Mouse (Mus musculus) layer of hippocampus, postnatal 10 days (tissue): Measurements from ENCODE around the gene Zfp184. TPM values are rescaled to one million over a fixed set of nuclear protein-coding genes. Genes with fewer than 3 reads are reported as not detected.
"Not testable (repeated sequence)": the region's sequence is repeated elsewhere in the genome, so short reads cannot be mapped to it uniquely, and the experiment has no call there.

Experiments used
- DNase-seq, 2 experiments: peaks; one replicate each; pipeline ENCODE4 v3.0.0; 2021; ENCODE audit warnings: low spot score in 2 of 2
- long read RNA-seq: library from polyadenylated mRNA; stranded (forward); transcript quantifications from one replicate; pipeline ENCODE4 v2.0.0, GENCODE M21; 2023
- total RNA-seq, 2 experiments: library from RNA; stranded (reverse); gene quantifications; 2 replicates each; pipeline ENCODE4 v1.2.3; 2021

Zfp184 gene
- total RNA-seq = 1 to 10 TPM; 5.1 to 6.0 TPM
- long read RNA-seq, partial matches to known transcripts = 0 of 7 reads
- long read RNA-seq, other reads (novel, unspliced or antisense) = 1 of 7 reads

- peak; percentile 86 to 91 for DNase-seq
These were observed at the start of gene Zfp184 for GRCm38 (mm10) chr13:21944926-21945740. TSS of gene Zfp184 (plus strand) at chr13:21945094.

DNA sequence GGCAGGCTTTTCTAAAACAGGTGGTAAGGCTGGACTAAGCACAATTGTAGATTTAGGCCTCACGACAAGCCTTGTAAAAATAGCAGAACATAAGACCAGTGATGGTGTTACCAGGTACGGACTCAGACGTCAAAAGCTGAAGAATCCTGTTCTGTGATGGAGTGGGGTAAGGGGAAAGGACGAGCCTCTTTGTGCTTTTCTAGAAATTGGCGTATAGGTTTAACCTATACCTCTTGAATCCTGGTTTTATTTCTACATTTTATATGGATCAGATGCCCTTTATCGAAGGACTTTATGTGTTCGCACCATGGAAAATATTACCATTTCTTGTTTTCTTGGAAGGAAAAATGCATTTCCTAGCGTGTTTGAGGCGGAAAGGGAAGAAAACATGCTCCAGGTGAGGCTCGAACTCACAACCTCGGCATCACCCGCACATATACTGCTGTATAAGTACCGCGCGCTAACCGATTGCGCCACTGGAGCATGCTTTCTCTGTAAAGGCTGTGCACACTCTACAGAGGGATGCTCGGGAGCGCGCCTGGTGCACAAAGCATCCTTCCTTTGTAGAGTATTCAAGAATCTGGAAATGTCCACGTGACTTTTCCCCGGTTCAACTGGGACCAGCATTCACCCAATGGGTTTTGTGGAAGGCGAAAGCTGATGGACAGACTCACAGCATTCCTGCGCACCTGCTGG is 48.2 kb upstream of the Zfp184 start:
- DNase-seq = peak; percentile 74 to 84

DNA sequence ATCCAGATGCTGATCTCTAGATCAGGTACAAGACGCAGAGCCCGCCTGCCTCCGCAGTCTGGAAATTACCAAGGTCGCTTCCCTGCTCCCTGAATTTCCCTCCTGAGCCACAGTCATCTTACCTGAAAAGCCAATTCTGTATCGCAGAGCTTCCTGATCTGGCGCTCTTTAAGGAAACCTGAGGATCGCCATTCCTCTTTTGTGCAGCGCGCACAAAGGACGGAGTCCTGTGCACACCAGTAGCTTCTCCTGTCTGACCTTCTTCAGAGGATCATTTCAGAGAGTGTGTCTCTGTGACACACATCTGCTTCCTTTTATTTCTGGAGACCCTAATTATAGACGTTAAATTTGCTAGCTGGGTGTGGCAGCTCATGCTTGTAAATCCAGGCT is 47.7 kb upstream of the Zfp184 start:
- DNase-seq = no peak

DNA sequence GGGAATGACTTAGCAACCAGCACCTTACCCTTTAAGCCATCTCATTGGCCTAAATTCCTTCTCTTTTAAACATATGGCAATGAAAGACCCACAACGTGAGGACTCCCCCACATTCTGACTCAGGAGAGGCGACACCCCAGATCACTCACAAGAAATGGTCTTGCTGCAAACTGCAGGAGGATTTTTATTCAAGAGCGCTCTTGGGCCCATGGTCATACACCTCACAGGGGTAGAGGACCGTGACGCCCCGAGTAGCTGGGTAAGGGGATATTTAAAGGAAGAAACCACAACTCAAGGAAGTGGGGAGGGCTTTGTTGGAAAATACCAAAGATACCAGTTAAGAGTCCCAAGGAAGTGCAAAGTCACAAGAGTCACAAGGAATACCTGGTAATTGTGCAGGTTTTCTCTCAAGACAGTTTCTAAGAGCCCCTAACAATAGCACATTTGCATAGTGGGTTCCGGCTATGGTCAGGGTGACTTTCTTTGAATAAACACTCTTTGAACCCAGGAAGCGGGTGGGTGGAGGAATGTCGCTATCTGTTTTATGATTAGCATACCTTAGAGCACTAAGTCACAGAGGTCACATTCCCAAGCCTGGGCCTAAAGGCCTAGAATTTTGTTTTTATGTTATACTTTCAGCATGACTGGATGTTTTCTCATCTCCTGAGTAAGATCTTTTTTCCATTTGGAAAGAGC is 43.9 kb upstream of the Zfp184 start:
- not testable (repeated sequence) for DNase-seq

GRCm38 (mm10) chr13:21903500-21903899 is 41.4 kb upstream of the Zfp184 start:
- no peak for DNase-seq

DNA sequence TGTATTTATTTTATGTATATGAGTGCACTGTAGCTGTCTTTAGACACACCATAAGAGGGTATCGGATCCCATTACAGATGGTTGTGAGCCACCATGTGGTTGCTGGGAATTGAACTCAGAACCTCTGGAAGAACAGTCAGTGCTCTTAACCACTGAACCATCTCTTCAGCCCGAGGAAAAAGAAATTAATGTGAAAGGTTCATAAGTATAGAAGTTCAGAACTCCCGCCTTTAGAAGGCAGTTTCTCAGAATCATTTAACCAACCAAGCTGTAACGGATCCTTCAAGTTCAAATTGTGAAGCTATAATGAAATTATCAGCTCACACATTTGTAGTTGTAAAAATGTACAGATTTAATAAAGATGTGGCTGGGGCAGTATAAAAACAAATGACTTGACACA is 40.8 kb upstream of the Zfp184 start:
- DNase-seq = not testable (repeated sequence)

DNA sequence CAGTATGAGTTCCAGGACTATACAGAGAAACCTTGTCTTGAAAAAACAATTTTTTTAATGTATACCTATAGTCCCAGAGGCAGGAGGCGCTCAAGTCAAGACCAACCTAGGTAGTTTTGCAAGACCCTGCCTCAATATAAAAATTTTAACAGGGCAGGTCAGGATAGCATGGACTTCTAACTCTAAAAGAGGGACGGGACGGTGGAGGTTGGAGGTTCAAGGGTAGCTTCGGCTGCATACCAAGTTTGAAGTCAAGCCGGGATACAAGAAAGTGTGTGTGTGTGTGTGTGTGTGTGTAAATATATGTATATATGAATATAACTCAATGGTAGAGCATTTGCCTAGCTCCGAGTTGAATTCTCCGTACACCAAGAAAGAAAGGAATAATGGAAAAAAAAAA is 38.6 kb upstream of the Zfp184 start:
- no peak for DNase-seq

- DNase-seq = no peak
These were observed 37.7 kb upstream of the Zfp184 start for GRCm38 (mm10) chr13:21906946-21907806.

GRCm38 (mm10) chr13:21907807-21908155 is 37.1 kb upstream of the Zfp184 start:
- not testable (repeated sequence) for DNase-seq

DNA sequence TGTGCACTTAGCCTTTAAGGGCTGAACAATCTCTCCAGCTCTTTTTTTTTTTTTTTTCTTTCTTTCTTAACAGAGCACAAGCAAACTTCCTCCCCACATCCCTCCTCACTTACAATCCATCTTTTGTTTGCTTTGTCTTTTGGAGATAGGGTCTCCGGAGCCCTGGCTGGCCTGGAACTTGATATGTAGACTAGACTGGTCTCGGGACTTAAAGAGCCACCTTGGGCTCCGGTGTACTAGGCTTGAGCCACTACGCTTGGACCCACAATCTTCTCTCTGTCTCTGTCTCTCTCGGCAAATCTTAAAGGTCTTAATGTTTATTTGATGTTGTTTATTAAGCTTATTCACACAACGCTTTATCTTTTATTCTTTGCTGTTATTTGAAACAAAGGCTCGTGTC is 34.2 kb upstream of the Zfp184 start:
- DNase-seq = no peak

GRCm38 (mm10) chr13:21911147-21911546 is 33.7 kb upstream of the Zfp184 start:
- DNase-seq = peak in 1 of 2 experiments; percentile 41

DNA sequence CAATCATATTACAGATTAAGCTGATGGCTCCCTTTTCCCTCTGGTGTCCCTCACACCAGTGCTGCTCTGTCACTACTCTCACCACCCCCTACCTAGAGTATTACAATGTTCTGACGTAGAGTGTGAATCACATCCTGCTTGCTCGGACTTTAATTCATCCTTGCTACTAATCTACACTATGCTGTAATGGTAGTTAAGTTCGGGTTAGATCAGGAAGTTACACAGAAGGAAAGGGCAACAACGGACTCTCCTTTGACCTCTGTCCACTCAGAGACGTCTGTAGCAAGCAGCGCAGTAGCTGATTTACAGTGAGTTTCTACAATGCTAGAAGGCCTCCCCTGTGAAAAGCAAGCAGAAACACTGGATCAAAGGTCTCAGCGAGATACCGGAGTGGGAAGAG is 31.0 kb upstream of the Zfp184 start:
- DNase-seq = no peak

- peak in 1 of 2 experiments; percentile 57 for DNase-seq
These were observed 30.3 kb upstream of the Zfp184 start for GRCm38 (mm10) chr13:21914599-21914998.

- no peak for DNase-seq
These were observed 29.4 kb upstream of the Zfp184 start for GRCm38 (mm10) chr13:21915487-21915886.

DNA sequence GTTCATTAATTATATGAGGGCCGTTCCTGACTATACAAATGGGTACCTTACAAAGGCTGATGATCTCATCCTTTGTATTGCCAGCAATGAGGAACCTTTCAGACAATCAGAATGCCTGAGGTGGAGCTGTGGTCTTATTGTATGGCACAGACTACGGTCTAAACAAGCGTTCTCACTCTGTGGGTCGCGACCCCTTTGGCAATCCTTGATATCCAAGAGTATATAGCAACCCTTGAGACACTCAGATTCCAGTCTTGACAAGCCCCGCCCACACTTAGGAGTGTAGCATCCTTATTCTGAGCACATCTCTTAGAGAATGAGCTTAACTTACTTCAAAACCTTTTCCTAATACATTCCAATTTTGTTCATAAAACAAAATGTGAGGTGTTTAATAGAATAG is 28.8 kb upstream of the Zfp184 start:
- DNase-seq = no peak

GRCm38 (mm10) chr13:21917040-21917439 is 27.9 kb upstream of the Zfp184 start:
- no peak for DNase-seq

- DNase-seq = no peak
These were observed 27.4 kb upstream of the Zfp184 start for GRCm38 (mm10) chr13:21917480-21917879.

- DNase-seq = no peak
These were observed 26.9 kb upstream of the Zfp184 start for GRCm38 (mm10) chr13:21917992-21918391.

DNA sequence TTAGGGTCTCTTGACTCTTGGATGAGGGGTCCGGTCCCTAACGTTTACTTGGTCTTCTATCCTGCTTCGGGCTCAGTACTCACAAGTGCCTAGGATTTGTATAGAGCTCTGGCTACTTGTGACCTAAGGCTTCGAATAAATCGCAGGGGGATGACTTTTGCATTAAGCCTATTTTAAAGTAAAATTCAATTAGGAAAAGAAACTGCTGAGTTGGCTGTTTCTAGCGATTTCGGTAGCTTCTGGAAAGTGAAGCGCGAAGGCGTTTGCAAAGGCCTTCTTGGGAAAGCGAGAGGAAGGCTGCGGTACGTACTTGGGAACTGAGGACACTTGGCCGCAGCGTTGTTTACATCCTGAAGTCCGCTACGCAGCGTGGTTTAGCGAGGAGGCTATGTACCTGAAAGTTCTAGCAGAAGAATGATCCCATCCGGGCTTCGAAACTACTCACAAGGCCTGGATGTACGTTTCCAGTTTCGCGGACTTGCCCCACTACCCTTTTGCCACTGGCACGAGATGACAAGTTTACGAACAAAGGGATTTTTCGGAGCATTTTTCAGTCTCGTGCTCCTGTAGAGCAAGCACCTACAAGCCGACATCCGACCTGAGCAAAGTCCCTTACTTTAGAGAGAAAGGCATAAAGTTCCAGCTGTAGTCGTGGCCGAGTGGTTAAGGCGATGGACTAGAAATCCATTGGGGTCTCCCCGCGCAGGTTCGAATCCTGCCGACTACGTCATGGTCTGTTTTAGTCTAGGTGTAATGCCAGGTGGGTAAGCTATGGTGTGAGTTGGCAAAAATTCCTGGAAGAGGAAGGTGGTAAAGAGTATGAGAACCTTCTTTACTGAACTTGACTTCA is 26.1 kb upstream of the Zfp184 start:
- DNase-seq = peak; percentile 32 to 49

DNA sequence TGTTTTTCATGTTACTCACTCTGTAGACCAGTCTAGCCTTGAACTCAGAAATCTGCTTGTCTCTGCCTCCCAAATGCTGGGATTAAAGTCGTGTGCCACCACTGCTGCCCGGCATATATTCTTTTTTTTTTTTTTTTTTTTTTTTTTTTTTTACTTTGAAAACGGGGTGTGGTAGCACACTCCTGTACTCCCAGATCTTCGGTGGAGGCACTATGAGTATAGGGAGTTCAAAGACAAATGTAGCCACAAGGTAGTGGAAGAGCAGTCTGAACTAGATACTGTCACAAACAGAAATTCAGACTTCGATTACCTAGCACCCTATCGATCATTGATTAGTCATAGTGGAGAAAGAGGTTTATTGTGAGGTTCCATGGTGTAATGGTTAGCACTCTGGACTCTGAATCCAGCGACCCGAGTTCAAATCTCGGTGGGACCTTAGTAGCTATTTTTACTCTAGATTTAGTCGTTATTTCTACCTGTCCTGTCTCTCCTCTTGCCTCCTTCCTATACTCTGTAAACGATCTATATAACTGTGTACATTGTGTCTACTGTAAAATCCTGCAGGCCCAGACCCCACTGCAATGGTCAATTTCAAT is 25.0 kb upstream of the Zfp184 start:
- DNase-seq = no peak
